Mouse (Mus musculus) cerebellum, postnatal 4 days (tissue): ENCODE measurements at regions not wholly inside any gene's neighbourhood (a gene's known extent, or its start where the extent isn't known, plus 50 kb on each side); places are given as distances from the start of the nearest gene placed in this dataset.

ENCODE experiments used
- DNase-seq, 2 experiments: peaks; one replicate each; pipeline ENCODE4 v3.0.0; 2022; ENCODE audit warnings: low spot score in 2 of 2, mixed read lengths in 1 of 2

GRCm38 (mm10) chr16:93140535-93141110 is 314.7 kb upstream of the Runx1 start:
- DNase-seq = no peak

- DNase-seq = no peak
Observed at GRCm38 (mm10) chr16:93137249-93137648, 311.3 kb upstream of the Runx1 start.

GRCm38 (mm10) chr16:93131404-93131803 is 305.5 kb upstream of the Runx1 start:
- DNase-seq = no peak

- DNase-seq = no peak
Observed at GRCm38 (mm10) chr16:93130622-93131021, 304.7 kb upstream of the Runx1 start.

GRCm38 (mm10) chr16:93123707-93124106 is 297.8 kb upstream of the Runx1 start:
- DNase-seq = no peak

- DNase-seq = no peak
Observed at GRCm38 (mm10) chr16:93116111-93116969, 290.4 kb upstream of the Runx1 start.

GRCm38 (mm10) chr16:93110912-93111311 is 285.0 kb upstream of the Runx1 start:
- DNase-seq = no peak

GRCm38 (mm10) chr16:93110451-93110850 is 284.5 kb upstream of the Runx1 start:
- DNase-seq = peak in 1 of 2 experiments; percentile 9

GRCm38 (mm10) chr16:93109683-93110407 is 283.9 kb upstream of the Runx1 start:
- DNase-seq = no peak

GRCm38 (mm10) chr16:93107524-93107845 is 281.5 kb upstream of the Runx1 start:
- DNase-seq = no peak

GRCm38 (mm10) chr16:93106811-93107523 is 281.0 kb upstream of the Runx1 start:
- no peak for DNase-seq

- DNase-seq = no peak
Observed at GRCm38 (mm10) chr16:93102174-93102573, 276.2 kb upstream of the Runx1 start.

GRCm38 (mm10) chr16:93098057-93098456 is 272.1 kb upstream of the Runx1 start:
- no peak for DNase-seq

- DNase-seq = no peak
Observed at GRCm38 (mm10) chr16:93096175-93096574, 270.2 kb upstream of the Runx1 start.

- DNase-seq = no peak
Observed at GRCm38 (mm10) chr16:93092796-93093195, 266.8 kb upstream of the Runx1 start.

- no peak for DNase-seq
Observed at GRCm38 (mm10) chr16:93085227-93085883, 259.4 kb upstream of the Runx1 start.

GRCm38 (mm10) chr16:93083756-93084155 is 257.8 kb upstream of the Runx1 start:
- DNase-seq = no peak

- DNase-seq = no peak
Observed at GRCm38 (mm10) chr16:93083142-93083541, 257.2 kb upstream of the Runx1 start.

- DNase-seq = no peak
Observed at GRCm38 (mm10) chr16:93081533-93081932, 255.6 kb upstream of the Runx1 start.

GRCm38 (mm10) chr16:93079660-93080390 is 253.9 kb upstream of the Runx1 start:
- DNase-seq = no peak

- DNase-seq = no peak
Observed at GRCm38 (mm10) chr16:93078909-93079308, 253.0 kb upstream of the Runx1 start.
